Mouse (Mus musculus): ENCODE data around the gene Elovl6. TPM values are rescaled to one million over a fixed set of nuclear protein-coding genes. Genes with fewer than 3 reads are reported as not detected.

Gene Elovl6
- polyA plus RNA-seq, 1 experiment from 2014 or later, result 54.6 TPM

GRCm38 (mm10) chr3:129624193-129624805, 92.1 kb downstream of the Elovl6 start:
- Histone ChIP-seq H3K4me3 (no peak overlapping the region), H3K27me3 (ENCODE audit: low read depth, poor library complexity, severe bottlenecking) (no peaks in the 10 kb centered on the region), H3K36me3 (peaks cover 60% of the 10 kb centered on the region), H3K9me3 (replicated peaks) (no peaks in the 10 kb centered on the region), H3K27ac (no peak overlapping the region), H3K4me1 (peaks cover 9% of the 10 kb centered on the region; the same call in 1 of the 2 replicates)
- no peak for DNase-seq (ENCODE audit: low spot score)
- WGBS, result 94% methylated on average over 10 of the region's 10 CpGs

- Histone ChIP-seq H3K9me3 (replicated peaks) (no peaks in the 10 kb centered on the region), H3K36me3 (peaks cover 72% of the 10 kb centered on the region), H3K4me3 (no peak overlapping the region), H3K4me1 (no peaks in the 10 kb centered on the region), H3K27ac (no peak overlapping the region), H3K27me3 (ENCODE audit: low read depth, poor library complexity, severe bottlenecking) (no peaks in the 10 kb centered on the region)
- WGBS, result 89% methylated on average over 4 of the region's 4 CpGs
- no peak for DNase-seq (ENCODE audit: low spot score)
Observed at GRCm38 (mm10) chr3:129627281-129627680, 95.1 kb downstream of the Elovl6 start.

GRCm38 (mm10) chr3:129631018-129631417, 98.9 kb downstream of the Elovl6 start:
- DNase-seq (ENCODE audit: low spot score), result no peak
- WGBS, result 92% methylated on average over 1 of the region's 1 CpGs
- no peak overlapping the region for H3K4me3 ChIP-seq
- H3K9me3 ChIP-seq (replicated peaks), result no peaks in the 10 kb centered on the region
- H3K27me3 ChIP-seq (ENCODE audit: low read depth, poor library complexity, severe bottlenecking), result no peaks in the 10 kb centered on the region
- H3K36me3 ChIP-seq, result peaks cover 85% of the 10 kb centered on the region
- no peaks in the 10 kb centered on the region for H3K4me1 ChIP-seq
- no peak overlapping the region for H3K27ac ChIP-seq

GRCm38 (mm10) chr3:129631857-129632256, 99.7 kb downstream of the Elovl6 start:
- Histone ChIP-seq H3K27me3 (ENCODE audit: low read depth, poor library complexity, severe bottlenecking) (no peaks in the 10 kb centered on the region), H3K36me3 (peaks cover 90% of the 10 kb centered on the region), H3K9me3 (replicated peaks) (no peaks in the 10 kb centered on the region), H3K27ac (no peak overlapping the region), H3K4me3 (no peak overlapping the region), H3K4me1 (no peaks in the 10 kb centered on the region)
- no peak for DNase-seq (ENCODE audit: low spot score)
- 94% methylated on average over 5 of the region's 5 CpGs for WGBS

GRCm38 (mm10) chr3:129633518-129633917, 101.4 kb downstream of the Elovl6 start:
- DNase-seq (ENCODE audit: low spot score), result no peak
- no peaks in the 10 kb centered on the region for H3K4me1 ChIP-seq
- peaks cover 85% of the 10 kb centered on the region for H3K36me3 ChIP-seq
- no peaks in the 10 kb centered on the region for H3K9me3 ChIP-seq (replicated peaks)
- H3K27me3 ChIP-seq (ENCODE audit: low read depth, poor library complexity, severe bottlenecking), result no peaks in the 10 kb centered on the region
- no peak overlapping the region for H3K4me3 ChIP-seq
- H3K27ac ChIP-seq, result no peak overlapping the region
- WGBS, result 87% methylated on average over 8 of the region's 8 CpGs

GRCm38 (mm10) chr3:129634260-129634901, 102.2 kb downstream of the Elovl6 start:
- DNase-seq (ENCODE audit: low spot score), result no peak
- Histone ChIP-seq H3K4me1 (no peaks in the 10 kb centered on the region), H3K27ac (no peak overlapping the region), H3K4me3 (no peak overlapping the region), H3K27me3 (ENCODE audit: low read depth, poor library complexity, severe bottlenecking) (no peaks in the 10 kb centered on the region), H3K9me3 (replicated peaks) (no peaks in the 10 kb centered on the region), H3K36me3 (peaks cover 76% of the 10 kb centered on the region)
- WGBS, result 91% methylated on average over 11 of the region's 11 CpGs

GRCm38 (mm10) chr3:129637446-129637845, 105.3 kb downstream of the Elovl6 start:
- Histone ChIP-seq H3K9me3 (replicated peaks) (no peaks in the 10 kb centered on the region), H3K4me3 (no peak overlapping the region), H3K4me1 (no peaks in the 10 kb centered on the region), H3K27me3 (ENCODE audit: low read depth, poor library complexity, severe bottlenecking) (no peaks in the 10 kb centered on the region), H3K36me3 (peaks cover 48% of the 10 kb centered on the region), H3K27ac (no peak overlapping the region)
- no peak for DNase-seq (ENCODE audit: low spot score)
- WGBS, result 78% methylated on average over 6 of the region's 6 CpGs

- WGBS, result 85% methylated on average over 5 of the region's 5 CpGs
- H3K4me3 ChIP-seq, result no peak overlapping the region
- no peaks in the 10 kb centered on the region for H3K9me3 ChIP-seq (replicated peaks)
- DNase-seq (ENCODE audit: low spot score), result no peak
- peaks cover 26% of the 10 kb centered on the region for H3K36me3 ChIP-seq
- no peak overlapping the region for H3K27ac ChIP-seq
- no peaks in the 10 kb centered on the region for H3K4me1 ChIP-seq
- H3K27me3 ChIP-seq (ENCODE audit: low read depth, poor library complexity, severe bottlenecking), result no peaks in the 10 kb centered on the region
Observed at GRCm38 (mm10) chr3:129639701-129640100, 107.5 kb downstream of the Elovl6 start.

- no peak for DNase-seq (ENCODE audit: low spot score)
- H3K27ac ChIP-seq, result 0 out of 2 replicates have a peak overlapping the region, but pooled peaks have one; percentile 12
- no peaks in the 10 kb centered on the region for H3K27me3 ChIP-seq (ENCODE audit: low read depth, poor library complexity, severe bottlenecking)
- WGBS, result 84% methylated on average over 10 of the region's 10 CpGs
- no peak overlapping the region for H3K4me3 ChIP-seq
- peaks cover 3% of the 10 kb centered on the region for H3K4me1 ChIP-seq
- H3K36me3 ChIP-seq, result peaks cover 23% of the 10 kb centered on the region
- no peaks in the 10 kb centered on the region for H3K9me3 ChIP-seq (replicated peaks)
Observed at GRCm38 (mm10) chr3:129640211-129641000, 108.3 kb downstream of the Elovl6 start.

- H3K27ac ChIP-seq, result no peak overlapping the region
- H3K36me3 ChIP-seq, result peaks cover 11% of the 10 kb centered on the region
- H3K9me3 ChIP-seq (replicated peaks), result no peaks in the 10 kb centered on the region
- no peak overlapping the region for H3K4me3 ChIP-seq
- peaks cover 9% of the 10 kb centered on the region for H3K4me1 ChIP-seq
- DNase-seq (ENCODE audit: low spot score), result no peak
- no peaks in the 10 kb centered on the region for H3K27me3 ChIP-seq (ENCODE audit: low read depth, poor library complexity, severe bottlenecking)
- WGBS, result 95% methylated on average over 7 of the region's 7 CpGs
Observed at GRCm38 (mm10) chr3:129641621-129642020, 109.5 kb downstream of the Elovl6 start.

GRCm38 (mm10) chr3:129645409-129645808, 113.3 kb downstream of the Elovl6 start:
- Histone ChIP-seq H3K4me3 (no peak overlapping the region), H3K27me3 (ENCODE audit: low read depth, poor library complexity, severe bottlenecking) (no peaks in the 10 kb centered on the region), H3K27ac (peak overlapping the region; percentile 56; the same call in 1 of the 2 replicates), H3K9me3 (replicated peaks) (no peaks in the 10 kb centered on the region), H3K36me3 (no peaks in the 10 kb centered on the region), H3K4me1 (peaks cover 26% of the 10 kb centered on the region)
- WGBS, result 57% methylated on average over 3 of the region's 3 CpGs
- DNase-seq (ENCODE audit: low spot score), result no peak

- Histone ChIP-seq H3K27me3 (ENCODE audit: low read depth, poor library complexity, severe bottlenecking) (no peaks in the 10 kb centered on the region), H3K9me3 (replicated peaks) (no peaks in the 10 kb centered on the region), H3K4me1 (peaks cover 26% of the 10 kb centered on the region), H3K36me3 (no peaks in the 10 kb centered on the region), H3K27ac (no peak overlapping the region), H3K4me3 (no peak overlapping the region)
- DNase-seq (ENCODE audit: low spot score), result no peak
- WGBS, result 91% methylated on average over 5 of the region's 5 CpGs
Observed at GRCm38 (mm10) chr3:129646781-129647180, 114.6 kb downstream of the Elovl6 start.

GRCm38 (mm10) chr3:129647312-129647711, 115.2 kb downstream of the Elovl6 start:
- Histone ChIP-seq H3K9me3 (replicated peaks) (no peaks in the 10 kb centered on the region), H3K27me3 (ENCODE audit: low read depth, poor library complexity, severe bottlenecking) (no peaks in the 10 kb centered on the region), H3K4me3 (no peak overlapping the region), H3K27ac (no peak overlapping the region), H3K4me1 (peaks cover 26% of the 10 kb centered on the region), H3K36me3 (no peaks in the 10 kb centered on the region)
- 84% methylated on average over 10 of the region's 10 CpGs for WGBS
- DNase-seq (ENCODE audit: low spot score), result no peak
